Mouse (Mus musculus) hematopoietic stem cell, adult 5-6 weeks (primary cell): ENCODE data around the gene Micall2. TPM values are rescaled to one million over a fixed set of nuclear protein-coding genes. Genes with fewer than 3 reads are reported as not detected.
"Not testable (repeated sequence)": the region's sequence is repeated elsewhere in the genome, so short reads cannot be mapped to it uniquely, and the experiment has no call there.

Experiments
- ATAC-seq, 2 experiments: fragments of 125-278 bp in 1 of 2; replicated peaks in 1 of 2; 2 replicates each; pipeline ENCODE4 v1.8.0; 2016 to 2017; ENCODE audit warnings: inconsistent platforms in 2 of 2, mild to moderate bottlenecking in 2 of 2, moderate number of reproducible peaks in 2 of 2, low read depth in 1 of 2, moderate TSS enrichment in 1 of 2; ENCODE audit not compliant: low FRiP score in 2 of 2, poor library complexity in 2 of 2, severe bottlenecking in 2 of 2, insufficient read depth in 1 of 2, low TSS enrichment in 1 of 2
- total RNA-seq: library from RNA; stranded (forward); fragments of 172-1452, 232-1000 nt; gene quantifications from 2 replicates; pipeline ENCODE4 v1.2.3, GENCODE M21; 2017

Gene Micall2
- total RNA-seq, 1 experiment from 2014 or later, result 7.2 TPM

GRCm38 (mm10) chr5:139736504-139736940 lies 386 bp upstream of the Micall2 start:
- ATAC-seq, result peak in 1 of 2 experiments; percentile 0; a peak in 1 of 4 replicates

- no peak for ATAC-seq
These were observed 1.4 kb downstream of the Micall2 start for GRCm38 (mm10) chr5:139734746-139735145.

DNA sequence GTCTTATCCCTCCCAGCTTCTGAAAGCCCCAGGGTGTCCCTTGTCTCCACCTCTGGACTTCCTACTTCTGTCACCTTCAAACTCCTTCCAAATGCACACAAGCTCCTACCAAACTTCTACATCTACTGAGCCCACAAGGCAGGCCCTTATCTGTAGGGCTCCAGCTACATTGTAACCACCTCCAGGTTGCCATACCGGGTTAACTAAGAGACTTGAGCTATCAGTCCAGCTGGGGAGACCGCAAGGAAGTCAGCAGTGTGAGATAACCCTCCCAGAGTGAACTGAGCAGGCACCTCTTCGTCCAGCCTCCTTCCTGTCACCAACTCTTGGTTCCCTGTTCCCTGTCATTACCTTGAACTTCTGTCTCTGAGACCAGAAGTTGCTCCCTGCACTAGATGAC lies 2.1 kb downstream of the Micall2 start:
- ATAC-seq, result peak; percentile 54 to 74

DNA sequence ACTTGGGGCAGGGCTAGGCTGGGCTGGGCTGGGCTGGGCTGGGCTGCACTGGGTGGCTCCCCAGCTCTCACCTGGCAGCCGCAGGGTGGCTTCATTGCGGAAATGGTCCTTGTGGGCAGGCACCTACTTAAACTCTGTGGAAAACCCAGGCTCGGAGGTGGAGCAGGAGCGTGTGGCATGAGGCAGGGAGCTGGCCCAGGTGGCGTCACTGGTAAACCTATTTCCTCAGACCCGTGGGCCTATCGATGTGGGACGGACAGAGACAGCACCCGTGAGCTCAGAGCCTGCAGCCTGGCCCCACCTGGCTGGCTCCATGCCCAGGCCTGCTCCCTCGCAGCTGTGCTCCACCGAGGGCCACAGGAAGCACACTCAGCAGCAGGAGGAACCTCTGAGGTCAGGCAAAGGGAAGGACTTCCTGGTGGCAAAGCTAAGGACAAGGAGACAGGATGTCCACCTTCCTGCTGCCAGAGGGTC lies 3.5 kb downstream of the Micall2 start:
- peak; percentile 12 to 37; a peak in 2 of 4 replicates for ATAC-seq

- ATAC-seq, result no peak
These were observed 5.2 kb downstream of the Micall2 start for GRCm38 (mm10) chr5:139730712-139731486.

DNA sequence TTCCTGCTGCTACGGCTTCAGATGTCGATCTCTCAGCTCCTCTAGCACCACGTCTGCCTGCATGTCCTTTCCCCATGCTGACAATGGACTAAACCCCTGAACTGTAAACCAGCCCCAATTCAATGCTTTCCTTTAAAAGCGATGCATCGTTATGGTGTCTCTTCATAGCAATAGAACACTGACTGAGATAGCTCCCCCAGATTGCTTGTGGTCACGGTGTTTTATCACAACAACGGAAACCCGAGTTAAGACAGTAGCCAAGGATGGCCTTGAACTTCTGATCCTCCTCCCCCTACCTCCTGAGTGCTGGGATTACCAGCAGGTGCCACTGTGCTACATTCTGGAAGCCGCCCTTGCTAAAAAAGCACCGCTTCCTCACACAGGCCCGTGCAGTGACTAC lies 8.9 kb downstream of the Micall2 start:
- ATAC-seq, result no peak

GRCm38 (mm10) chr5:139726186-139726585 lies 9.9 kb downstream of the Micall2 start:
- no peak for ATAC-seq

- ATAC-seq, result no peak
These were observed 11.6 kb downstream of the Micall2 start for GRCm38 (mm10) chr5:139724336-139725116.

- no peak for ATAC-seq
These were observed 13.0 kb downstream of the Micall2 start for GRCm38 (mm10) chr5:139723113-139723512.

GRCm38 (mm10) chr5:139722709-139723108 lies 13.4 kb downstream of the Micall2 start:
- ATAC-seq, result 0 out of 4 replicates have a peak, but pooled peaks have one; percentile 5 to 31

DNA sequence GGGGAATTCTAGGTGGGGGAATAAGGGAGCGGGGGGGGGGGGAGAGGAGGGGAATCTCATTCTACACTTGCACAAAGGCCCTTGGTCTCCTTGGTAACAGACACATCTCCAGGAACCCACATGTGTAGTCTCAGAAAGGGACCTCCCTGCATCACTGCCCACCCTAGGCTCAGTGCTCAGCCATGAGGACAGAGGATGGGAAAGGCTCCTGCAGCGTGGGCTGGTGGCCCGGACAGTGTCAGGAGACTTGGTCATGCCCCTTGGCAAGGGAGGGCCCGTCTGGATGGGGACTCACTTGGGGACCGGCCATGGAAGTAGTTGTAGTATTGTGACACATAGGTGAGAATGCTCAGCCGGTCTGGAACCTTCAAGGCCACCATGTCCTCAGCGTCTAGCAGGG lies 17.2 kb downstream of the Micall2 start:
- no peak for ATAC-seq

DNA sequence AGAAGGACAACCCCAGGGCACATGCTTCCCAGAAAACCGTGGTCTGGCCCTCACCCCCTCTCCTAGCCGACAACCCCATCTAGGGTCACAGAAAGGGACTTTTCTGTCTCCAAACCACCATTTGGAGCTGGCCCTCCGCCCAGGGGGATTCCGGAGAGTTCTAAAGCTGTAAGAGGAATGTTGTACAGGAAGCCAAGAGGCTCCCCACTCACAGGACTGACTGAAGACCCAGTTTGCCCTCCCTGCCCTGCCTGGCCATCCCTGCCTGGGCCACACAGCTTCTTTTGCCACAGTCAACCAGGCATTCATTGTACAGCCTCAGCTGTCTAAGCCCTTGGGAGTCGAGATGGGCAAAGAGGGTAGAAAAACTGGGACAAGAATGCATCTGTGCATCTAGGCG lies 17.6 kb downstream of the Micall2 start:
- no peak for ATAC-seq

GRCm38 (mm10) chr5:139717723-139718122 lies 18.4 kb downstream of the Micall2 start:
- ATAC-seq, result peak; percentile 37 to 60; a peak in 2 of 4 replicates

- no peak for ATAC-seq
These were observed 29.6 kb downstream of the Micall2 start for GRCm38 (mm10) chr5:139706496-139706895.

- peak; percentile 62 to 65 for ATAC-seq
These were observed 33.2 kb downstream of the Micall2 start for GRCm38 (mm10) chr5:139702905-139703304.

- peak; percentile 19 to 50; a peak in 3 of 4 replicates for ATAC-seq
These were observed 33.9 kb downstream of the Micall2 start for GRCm38 (mm10) chr5:139702236-139702635.

GRCm38 (mm10) chr5:139696954-139697353 lies 39.2 kb downstream of the Micall2 start:
- no peak for ATAC-seq

- ATAC-seq, result not testable (repeated sequence)
These were observed 40.3 kb downstream of the Micall2 start for GRCm38 (mm10) chr5:139695876-139696275.
